Mouse (Mus musculus): ENCODE measurements around the gene Lingo2.

Gene Lingo2

DNA sequence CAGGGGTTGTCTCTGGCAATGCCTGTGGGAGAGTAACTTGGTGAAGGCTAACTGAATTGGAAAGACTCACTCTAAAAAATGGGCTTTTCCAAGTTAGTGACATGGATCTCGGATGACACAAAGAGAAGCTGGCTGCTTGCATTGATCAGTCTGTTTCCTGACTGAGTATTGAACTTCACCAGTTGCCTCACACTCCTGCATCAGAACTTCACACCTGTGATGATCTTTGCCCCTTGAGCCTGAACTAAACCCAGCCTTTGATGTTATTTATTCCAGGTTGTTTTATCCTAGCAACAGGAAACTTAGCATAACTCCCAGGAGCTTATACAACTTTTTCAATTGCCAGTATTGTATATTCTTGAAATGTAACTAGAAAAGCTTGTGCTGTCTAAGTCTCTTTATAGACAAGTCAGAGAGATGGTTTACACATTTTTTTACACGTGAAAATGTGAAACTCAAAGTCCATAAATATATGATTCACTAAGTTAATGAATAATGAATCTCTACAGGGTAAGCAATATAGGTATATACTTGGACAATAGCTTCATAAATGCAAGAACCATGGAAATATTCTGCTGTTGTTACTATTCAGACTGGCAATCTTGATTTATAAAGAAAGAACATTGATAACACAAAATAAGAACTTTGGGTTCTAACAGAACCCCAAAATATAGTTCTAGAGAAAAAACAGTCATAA, 410.7 kb downstream of the Lingo2 start:
- DNase-seq = no peak

DNA sequence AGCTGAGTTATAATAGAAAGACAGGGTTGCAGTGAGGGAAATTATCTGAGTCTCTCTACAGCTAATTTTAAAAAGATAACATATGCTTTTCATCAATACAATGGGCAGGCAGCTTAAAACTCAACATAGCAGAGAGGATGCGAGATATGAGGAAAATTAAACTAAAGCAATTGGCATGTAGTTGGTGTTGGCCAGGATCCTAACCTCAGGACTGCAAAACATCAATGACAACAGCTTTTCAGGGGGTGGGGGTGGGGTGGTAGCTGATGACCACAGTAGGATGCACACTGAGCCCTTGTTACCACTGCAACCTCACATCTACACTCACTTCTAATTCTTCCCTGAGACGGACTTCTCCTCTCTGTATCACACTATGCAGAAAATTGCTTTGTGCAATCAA, 417.7 kb downstream of the Lingo2 start:
- no peak for DNase-seq

DNA sequence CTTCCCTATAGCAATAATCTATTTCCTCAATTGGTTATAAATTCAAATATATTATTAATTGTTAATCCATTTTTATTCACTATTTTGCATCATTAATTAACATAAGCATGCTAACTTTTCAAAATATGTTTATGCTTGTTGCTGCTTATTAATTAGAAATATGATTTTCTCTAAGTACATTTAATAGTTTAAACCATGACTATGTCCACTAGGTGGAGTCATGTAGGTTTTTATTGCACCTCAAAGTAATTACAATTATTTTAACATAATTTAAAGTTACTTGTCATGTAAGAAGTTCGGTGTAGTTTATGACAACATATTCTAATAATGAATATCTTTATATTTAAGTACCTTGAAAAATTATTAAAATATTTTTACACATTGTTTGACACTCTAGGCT, 461.3 kb downstream of the Lingo2 start:
- DNase-seq = no peak

DNA sequence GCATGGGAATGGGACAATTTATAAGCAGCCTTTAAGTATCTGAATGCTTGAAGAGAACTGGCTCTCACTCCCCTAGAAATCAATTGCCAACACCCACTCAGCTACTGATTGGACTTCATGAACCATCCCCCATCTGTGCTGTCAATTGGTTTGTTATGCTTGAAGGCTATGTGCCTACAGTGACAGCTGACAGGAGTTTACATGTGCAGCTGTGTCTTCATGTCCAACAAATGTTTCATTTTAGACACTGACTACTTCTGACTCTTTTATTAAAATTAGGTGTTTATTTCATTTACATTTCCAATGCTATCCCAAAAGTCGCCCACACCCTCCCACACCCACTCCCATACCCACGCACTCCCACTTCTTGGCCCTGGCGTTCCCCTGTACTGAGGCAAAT, 516.3 kb downstream of the Lingo2 start:
- DNase-seq = no peak

DNA sequence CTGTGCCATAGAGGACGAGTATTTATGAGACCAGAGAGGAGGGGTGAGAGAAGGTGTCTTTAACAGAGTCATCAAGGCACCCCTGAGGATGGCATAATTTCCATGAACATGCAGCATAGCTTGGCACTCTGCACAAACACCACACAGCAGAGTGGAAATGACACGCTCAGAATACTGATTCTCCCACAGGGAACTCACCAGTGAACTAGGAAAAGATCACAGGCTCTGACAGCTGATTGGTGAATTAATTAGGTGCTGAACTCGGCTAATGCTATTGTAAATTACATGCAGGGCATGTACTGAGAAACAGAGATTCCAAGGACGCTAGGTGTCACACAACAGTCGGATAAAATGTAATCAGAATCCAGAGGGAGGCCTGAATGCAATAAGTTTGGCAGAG, 525.4 kb downstream of the Lingo2 start:
- DNase-seq = no peak

DNA sequence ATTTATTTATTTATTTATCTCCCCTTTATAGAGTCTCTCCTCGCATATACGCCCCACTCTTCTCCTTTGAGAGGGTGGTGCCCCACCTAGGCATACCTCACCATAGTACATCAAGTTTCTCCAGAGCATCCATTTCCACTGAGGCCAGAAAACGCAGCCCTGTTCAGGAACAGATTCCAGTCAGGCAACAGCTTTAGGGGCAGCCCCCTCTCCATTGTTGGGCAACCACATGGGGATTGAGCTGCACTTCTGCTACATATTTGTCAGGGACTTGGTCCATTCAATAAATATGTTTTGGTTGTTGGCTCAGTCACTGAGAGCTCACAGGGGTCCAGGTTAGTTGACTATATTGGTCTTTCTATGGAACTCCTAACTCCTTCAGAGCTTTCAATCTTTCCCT, 544.2 kb downstream of the Lingo2 start:
- no peak for DNase-seq

DNA sequence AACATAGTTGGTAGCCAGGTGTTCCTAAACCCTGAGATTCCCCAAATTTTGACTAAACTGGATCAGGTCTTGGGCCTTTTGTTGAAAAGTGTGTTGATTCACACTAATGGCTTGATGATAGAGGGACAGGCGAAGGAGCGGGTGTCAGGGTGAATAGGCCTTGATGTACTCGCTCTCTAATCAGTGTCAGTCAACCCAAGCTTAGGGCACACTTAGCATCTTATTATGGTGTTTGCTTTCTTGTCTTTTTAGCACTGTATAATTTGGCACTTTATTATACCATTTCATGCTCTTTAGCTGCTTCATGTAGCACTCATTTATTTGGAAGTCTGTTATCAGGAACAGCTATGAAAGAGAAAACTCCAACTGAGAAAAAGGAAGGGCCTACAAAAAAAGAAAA, 582.6 kb downstream of the Lingo2 start:
- no peak for DNase-seq

DNA sequence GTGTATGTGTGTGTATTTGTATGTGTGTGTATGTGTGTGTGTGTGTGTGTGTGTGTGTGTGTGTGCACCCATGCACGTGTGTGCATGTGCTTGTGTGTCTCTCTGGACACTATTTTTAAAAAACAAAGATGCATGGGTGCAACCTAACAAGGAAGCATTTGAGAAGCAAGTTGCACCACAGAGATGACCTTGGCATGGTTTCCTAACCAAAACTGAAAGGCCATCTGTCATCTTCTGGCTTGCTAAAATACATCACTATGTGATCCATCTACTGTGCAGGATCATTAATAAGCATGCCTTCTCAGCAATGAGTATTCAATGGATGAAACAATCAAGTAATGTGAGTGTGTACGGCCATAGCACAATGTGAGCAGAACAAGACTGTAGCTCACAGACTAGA, 597.1 kb downstream of the Lingo2 start:
- DNase-seq = no peak

DNA sequence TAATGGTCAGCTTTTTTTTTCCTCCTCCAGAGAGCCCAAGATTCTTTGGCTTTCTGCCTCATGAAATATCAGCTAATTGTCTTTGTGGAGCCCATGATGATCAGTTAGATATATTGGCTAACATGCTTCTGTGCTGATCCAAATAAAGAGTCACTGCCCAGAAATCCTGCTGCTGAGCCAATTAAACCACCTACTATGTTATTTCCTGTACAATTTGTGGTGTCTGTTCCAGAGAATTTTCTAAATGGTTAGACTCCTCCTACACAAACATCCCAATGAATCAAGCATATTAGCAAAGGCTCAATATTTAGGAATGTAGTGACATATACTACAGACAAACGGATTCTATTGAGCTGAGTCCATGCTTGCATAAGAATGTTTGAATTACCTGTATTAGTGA, 619.8 kb downstream of the Lingo2 start:
- no peak for DNase-seq

DNA sequence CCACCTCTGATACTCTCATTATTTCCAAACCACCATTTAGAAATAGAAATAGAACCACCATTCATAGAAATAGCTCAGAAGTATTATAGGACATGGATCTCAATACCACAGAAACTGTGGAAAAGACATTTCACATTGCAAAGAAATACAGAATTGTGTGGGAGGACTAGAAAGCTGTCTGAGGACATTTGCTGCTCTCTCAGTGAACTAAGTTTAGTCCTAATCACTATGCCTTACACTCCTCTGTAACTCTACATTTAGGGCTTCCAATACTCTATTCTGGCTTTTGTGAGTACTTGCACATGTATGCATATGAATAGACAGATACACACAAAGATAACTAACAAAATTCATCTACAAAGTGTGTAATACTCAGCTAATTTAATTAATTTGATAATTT, 625.9 kb downstream of the Lingo2 start:
- DNase-seq = no peak

DNA sequence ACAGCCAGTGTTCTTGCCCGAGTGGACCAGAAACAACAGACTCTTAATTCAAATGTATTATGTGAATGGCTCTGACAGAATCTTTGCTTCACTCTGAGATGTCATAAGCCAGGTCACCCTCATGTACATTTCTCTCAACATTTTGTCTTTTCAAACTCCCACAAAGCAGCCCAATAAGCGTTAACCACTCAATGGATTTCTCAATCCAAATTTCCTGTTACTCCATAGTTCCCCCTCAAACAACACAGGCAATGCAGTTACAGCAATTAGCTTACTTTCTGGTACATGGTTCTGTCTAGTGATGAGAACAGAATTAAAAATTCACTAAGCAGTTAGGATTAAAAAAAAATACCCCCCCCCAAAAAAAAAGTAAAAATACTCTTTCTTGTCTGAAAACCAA, 638.5 kb downstream of the Lingo2 start:
- DNase-seq = no peak

DNA sequence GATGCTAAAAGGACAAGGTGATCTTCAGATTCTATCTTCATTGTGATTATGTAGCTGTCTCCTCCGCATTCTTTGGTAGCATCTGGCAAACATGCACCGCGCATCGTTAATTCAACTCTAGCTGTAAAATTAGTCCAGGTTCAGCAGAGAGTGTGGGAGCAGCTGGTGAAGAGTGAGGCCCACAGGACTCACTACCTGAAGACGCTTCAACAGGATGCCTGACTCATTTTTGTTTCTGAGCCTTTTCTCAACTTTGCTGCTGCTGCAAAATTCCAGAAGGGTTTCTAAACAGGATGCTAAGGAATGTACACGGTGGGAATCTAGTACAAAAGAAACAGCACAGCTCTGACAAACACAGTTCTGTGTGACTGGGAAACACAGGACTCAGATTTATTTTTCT, 640.1 kb downstream of the Lingo2 start:
- DNase-seq = no peak

DNA sequence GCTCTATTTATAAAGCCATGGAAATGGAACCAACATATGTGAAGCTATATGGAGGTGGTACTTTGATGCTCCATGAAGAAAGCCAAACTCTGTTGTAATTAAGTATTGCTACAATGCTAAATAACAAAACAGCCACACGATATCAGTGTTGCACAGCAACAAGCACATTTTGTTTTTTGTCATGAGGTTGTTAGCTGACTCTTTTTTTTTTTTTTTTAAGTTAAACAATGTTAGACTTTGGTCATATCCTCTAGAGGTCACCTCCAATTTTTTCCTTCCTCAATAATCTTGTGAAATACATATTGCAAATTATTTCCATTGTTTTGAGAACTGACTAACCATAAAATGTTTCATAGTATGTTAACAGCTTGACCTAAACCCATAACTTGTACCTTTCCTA, 646.3 kb downstream of the Lingo2 start:
- DNase-seq = no peak

DNA sequence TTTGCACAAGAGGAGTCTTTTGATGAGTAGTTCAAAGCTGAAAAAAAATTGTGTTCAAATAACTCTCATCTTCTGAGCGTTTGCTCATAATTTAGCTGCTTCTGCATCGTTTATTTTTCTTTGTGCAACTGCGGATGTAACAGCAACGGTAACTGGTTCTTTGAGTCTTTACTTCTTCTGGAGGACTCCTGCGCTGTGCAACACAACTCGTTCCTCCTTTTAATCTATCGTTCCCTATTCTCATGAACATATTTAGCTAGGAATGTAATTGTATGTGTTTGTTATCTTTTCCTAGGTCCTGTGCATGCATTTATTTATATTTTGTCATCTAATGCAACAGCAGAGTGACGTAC, 661.9 kb downstream of the Lingo2 start:
- DNase-seq = no peak

DNA sequence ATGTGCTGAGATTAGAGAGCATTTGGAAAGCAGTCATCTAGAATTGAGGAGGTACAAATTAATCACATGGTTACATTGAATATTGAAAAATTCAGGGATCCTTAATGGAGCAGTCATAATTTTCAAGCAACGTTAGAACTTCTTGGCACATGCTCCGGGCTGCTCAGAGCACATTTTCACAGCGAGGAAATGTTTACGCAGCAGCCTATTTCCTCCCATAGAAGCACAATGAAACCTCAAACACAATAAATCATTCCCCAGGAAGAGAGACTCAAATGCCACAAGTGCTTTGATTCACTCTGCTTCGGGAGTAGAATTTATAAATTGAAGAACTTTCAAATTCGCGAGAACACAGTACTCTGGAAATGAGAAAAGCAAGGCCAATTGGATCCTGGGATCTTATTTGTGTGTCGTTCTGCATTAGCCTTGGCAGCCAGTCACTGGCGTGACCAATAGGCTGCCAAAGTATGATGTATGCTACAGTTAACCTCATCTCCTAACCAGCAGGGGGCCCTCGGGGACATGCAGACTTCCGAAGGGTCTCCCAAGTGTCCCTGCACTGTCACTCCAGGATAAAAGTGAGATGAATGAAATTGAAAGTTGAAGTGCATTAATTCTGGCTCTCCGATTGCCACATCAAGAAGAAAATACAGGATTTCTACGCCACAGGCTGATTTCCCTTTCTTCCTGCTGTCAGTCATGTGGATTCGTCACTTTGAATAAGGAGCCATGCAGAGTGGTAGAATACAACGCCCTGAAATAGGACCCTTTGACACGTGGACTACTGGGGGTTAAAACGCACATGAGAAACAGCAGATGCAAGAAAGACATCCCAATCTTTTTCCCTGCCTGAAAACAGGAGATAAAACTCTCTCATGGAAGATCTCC, 662.5 kb downstream of the Lingo2 start:
- DNase-seq = peak; percentile 70

DNA sequence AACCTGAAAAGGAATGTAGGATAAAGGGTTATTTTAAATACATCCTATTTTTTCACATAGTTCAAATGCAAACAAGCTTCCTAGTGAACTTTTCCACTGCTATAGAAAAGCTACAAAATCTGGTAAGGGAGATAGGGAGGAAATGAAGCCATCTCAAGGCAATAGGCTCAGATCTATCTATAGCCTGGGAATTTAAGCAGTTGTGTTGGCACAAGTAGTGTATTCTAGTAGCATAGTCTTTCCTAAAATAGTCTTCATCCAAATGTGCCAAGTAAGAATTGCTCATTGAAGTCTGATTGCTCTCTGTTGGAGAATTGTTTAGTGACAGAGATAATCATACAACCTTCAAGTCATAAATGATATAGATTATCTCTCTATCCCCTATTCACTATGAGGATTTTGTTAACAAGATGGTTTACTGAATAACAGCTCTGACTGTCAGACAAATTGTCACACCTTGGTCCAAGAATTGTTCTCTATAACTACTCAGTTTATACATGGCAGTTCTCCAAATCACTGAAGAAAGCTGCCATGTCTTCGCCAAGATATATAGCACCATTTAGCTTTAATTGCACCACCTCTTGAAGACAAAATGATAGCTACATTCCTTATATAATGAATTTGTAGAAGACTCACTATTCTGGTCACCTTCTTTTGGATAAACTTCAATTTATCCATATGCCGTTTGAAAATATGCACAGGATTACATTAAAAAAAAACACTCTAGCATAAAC, 688.9 kb downstream of the Lingo2 start:
- DNase-seq = no peak

DNA sequence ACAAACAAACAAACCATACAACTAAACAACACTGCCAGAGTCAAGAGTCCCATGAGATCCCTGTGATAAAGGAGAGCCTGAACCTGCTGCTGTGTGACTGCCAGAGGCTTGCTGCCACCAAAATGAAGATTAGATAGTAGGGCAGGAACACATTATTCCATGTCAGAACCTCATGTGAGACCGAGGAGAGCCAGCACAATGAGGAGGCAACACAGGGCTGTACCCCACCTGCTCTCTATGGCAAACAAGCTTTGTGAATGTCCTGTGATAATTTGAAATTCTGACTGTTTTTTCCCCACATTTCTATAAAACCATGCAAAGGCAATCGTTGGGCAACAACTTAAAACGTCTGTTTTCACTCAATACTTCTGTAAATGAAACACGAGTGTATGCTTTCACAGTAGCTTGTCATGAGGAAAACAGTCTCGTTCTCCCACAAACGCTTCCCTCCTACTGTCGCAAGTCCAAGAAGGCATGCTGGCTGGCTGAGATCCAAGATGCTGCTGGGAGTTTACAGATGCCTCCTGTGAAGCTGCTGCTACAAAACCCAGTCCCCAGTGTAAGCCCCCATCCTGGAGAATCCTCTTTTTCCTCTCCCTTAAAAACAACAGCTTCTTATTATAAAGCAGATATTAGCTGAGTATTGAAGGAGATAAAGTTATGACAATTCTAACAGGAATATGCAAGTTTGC, 765.2 kb downstream of the Lingo2 start:
- DNase-seq = peak; percentile 39

DNA sequence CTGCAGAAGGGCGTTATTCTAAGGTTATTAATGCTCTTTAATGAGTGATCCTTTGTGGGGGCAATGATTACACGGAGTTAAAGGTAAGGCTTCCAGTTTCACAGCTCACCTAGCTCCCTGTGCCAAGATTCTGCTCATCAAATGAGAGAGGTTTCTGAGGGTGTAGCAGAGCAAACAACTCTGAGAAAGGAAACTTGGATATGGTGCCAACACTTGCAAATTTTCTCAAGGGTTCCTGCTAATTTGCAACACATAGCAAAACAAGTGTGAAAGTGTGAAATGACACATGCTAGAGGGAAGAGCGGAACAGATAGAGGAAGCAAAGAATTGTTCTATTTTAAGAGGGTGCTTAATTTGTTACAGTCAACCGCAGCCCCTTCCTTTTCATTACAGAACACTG, 767.9 kb downstream of the Lingo2 start:
- no peak for DNase-seq

DNA sequence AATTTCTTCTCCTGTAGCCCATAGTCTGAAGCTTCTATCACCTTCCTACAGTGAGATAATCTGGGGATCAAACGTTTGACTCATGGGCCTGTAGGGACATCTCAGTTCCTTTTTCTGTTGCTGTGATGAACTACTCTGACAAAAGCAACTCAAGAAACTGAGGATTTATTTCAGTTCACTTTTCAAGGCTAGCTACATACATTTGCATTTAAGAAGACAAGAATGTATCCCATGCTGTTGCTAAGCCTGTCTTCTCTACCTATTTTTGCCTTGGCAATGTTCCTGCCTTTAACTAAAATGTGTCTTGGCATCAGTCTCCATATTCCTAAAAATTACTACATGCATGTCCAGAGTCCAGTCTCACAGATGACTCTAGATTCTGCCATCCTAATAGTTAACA, 781.4 kb downstream of the Lingo2 start:
- DNase-seq = no peak

DNA sequence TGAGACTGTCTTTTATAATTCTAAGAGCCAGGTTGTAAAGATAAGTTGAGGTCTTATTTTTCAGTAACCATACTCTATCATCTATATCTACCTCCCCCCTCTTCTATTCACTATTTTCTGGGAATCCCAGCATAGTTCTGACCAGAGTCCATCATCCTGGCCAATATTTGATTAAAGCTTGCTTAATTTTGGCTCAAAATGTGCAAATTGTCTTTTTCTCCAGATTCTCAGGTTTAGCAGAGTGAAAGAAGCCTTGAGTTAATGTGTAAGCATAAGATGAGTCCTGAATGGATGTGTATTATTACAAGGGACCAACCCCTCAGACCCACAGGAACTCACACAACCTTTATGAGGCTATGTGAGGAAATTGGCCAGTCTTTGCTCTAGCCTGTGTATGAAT, 820.2 kb downstream of the Lingo2 start:
- no peak for DNase-seq

DNA sequence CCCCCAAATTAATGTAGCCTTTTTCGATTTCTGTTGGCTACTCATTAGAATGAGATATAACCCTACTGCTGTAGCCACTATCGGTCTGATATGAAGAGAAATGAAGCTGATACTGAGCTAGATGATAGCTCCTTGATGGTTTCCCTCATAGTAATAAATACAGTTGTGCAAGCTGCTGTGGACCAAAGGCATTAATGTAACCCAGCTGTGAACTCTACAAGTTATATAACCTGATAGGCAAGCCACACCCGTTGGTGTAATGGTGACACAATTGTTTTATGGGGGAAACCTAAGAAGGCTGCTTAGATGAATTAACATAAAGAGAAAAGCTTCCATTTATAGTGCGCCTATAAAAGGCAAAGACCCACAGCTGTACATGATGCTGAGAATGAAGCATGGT, 856.1 kb downstream of the Lingo2 start:
- no peak for DNase-seq

DNA sequence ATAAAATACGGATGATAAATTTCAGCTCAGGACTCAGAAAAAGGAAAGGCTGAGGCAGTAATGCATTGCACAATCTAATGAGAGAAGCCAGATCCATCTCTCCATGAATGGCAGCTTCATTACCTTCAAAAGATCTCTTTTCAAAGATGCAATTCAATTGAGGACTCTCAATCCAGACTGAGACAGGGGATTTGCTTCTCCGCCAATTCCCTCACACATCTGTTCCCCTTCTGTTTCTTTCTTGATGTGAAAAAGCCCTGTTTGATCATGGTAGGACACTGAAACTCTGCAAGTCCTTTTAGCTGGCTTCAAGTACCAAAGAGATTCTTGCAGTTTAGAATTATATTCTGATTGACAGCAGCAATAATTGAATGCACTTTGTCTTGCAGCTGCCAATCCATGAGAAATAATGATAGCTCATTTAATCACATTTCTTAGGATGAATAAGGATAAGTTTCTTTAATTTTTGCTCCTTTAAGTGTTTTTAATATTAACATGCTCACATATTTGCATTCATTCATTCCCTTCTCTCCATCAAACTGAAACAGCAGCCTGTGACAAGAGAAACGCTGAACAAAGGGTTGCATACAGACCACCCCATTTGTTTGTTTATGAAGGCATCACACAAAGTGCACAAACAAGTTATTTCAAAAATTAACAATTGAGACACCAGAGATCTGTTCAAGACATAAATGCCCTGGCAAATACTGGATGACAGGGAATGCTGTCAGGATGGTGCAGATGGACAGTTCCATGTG, 870.3 kb downstream of the Lingo2 start:
- DNase-seq = no peak

Data from lung, postnatal 10 days (tissue).